Mouse (Mus musculus): ENCODE measurements around the gene Trp53i11.

Trp53i11 gene

DNA sequence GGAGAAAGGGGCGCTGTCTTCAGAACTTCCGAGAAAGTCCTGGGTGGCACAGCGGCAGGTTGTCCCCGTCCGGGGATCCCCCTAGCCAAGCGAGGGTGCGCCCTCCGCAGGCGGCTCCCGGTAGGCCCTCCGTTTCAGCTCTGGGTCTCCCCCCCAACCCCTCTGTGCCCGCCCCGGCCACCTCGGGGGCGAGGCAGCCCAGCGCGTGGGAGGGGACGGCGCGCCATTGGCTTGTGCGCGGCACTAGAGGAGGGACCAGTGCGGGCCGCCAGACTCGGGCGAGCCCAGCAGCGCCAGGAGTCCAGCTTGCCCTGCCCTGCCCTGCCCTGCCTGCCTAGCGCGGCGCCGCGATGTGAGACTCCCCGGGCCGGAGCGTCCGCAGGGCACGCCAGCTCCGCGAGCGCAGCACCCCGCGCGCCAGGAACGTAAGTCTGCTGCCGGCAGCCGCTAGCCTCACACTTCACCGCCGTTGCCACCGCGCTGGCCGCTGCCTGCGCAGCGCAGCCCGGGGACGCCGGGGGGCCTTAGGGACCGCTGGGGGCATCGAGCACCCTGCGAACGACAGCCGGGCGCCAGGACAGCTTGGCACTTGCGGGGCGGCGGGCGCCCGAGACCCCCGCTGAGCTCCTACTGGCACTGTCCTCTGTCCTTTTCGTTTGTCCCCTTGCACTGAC is at the start of gene Trp53i11:
Gene Trp53i11 (plus strand): TSS at position 226 of the 674 bp plus-strand sequence.
- DNase-seq (ENCODE audit: low spot score), result no peak

DNA sequence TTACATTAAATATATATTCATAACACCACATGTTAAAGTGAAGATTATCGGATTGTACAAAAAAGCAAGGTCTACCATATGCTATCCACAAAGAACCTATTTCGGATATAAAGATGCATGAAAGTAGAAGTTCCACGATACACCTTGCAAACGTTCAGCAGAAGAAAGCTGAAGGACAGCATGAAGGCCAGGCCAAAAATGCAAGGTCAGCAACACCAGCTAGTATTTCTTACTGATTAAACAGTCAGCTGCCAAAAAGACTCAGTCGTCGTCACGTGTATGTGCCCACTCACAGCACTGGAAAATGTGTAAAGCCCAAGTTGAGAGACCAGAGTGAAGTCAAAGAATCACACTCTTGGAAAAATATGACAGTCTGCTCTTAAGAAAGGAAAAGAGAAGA is 47.9 kb upstream of the Trp53i11 start:
- DNase-seq (ENCODE audit: low spot score), result no peak

GRCm38 (mm10) chr2:93141329-93141728 is 46.0 kb upstream of the Trp53i11 start:
- DNase-seq (ENCODE audit: low spot score), result no peak

DNA sequence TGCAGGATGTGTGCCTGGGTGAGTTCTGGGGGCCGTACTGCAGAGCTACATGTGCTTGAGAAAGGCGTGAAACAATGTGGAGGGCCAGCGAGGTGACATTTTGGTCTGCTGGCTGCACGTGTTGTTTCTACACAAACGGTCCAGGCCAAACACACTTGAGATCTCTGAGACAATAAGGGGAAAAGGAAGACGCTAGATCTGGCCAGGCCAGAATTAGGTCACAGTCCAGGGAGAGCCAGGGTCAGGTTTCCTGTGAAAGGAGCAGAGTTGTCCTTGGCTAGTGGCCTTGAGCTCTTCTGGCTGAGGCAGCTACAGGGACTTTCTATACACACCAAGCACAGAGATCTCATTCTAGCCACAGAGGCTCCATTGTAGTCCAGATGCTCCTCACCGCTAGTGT is 44.7 kb upstream of the Trp53i11 start:
- DNase-seq (ENCODE audit: low spot score), result no peak

DNA sequence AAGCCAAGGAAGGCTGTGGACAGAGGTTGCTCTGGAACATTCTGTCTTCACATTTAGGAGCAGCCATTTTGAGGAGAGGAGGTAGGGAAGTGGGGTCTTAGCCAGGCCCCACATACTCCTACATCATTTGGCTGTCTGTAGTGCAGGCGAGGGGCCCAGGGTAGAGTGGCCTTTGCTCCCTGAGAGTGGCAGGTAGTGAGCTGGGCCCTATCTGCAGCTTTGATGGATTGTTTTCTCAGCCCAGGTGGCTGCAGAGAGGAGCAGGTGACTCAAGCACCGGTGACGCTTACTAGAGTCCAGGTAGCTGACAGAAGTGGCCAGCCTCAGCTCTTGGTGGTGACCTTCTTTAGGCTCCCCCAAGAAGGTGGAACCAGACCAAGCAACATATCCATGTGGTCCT is 43.2 kb upstream of the Trp53i11 start:
- no peak for DNase-seq (ENCODE audit: low spot score)

GRCm38 (mm10) chr2:93150009-93150408 is 37.3 kb upstream of the Trp53i11 start:
- DNase-seq (ENCODE audit: low spot score), result no peak

DNA sequence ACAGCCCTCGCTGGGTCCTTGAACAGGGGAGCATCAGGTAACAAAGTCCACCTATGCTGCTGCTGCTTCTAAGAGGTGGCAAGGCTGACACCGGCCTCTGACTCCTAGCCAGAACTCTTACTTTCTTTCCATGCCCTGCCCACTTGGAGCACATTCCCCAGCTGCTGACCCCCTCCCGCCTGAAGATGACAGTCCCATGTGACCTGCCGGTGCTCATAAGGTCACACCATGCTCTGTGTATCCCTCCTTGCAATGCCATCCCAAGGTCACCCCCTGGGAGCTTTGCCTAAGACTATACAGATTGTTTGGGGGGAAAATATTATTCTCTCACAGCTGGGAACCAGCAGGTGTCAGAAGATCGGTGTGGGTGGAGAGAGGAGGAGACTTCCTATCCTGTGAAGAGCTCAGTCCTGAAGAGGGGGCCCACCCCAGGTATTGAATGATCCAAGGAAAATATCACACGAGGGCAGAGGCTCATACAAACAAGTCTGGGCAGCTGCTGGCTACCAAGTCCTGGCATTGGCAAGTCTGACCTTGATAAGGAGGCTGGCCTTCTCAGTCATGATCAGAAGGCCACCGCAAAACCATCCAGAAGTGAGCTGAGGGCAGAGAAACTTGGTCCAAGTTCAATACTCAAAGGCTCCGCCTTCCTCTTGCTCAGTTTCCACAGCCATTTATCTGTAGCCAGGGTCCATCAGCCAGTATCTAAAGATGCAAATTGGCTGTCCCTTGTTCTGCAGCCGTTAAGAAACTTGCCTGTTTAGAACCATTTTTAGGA is 36.5 kb upstream of the Trp53i11 start:
- DNase-seq (ENCODE audit: low spot score), result no peak

DNA sequence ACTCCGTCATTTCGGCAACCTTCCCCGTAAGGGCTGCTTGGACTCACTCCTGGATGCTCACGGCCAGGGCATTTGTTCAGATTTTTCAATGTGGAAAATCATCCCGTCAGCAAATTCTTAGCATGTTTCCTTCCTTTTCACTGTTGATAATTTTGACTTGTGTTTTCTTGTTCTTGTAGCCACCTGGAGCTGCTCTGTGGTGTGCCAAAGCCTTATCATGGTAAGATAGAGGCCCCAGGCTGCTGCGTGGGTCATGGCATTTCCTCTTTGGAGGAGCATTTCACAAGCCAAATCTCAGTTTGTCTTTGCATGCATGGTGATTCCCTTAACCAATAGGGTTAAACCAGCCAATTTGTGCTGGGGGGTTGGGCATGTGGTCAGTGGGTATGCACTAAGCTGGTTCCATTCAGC is 35.2 kb upstream of the Trp53i11 start:
- DNase-seq (ENCODE audit: low spot score), result no peak

DNA sequence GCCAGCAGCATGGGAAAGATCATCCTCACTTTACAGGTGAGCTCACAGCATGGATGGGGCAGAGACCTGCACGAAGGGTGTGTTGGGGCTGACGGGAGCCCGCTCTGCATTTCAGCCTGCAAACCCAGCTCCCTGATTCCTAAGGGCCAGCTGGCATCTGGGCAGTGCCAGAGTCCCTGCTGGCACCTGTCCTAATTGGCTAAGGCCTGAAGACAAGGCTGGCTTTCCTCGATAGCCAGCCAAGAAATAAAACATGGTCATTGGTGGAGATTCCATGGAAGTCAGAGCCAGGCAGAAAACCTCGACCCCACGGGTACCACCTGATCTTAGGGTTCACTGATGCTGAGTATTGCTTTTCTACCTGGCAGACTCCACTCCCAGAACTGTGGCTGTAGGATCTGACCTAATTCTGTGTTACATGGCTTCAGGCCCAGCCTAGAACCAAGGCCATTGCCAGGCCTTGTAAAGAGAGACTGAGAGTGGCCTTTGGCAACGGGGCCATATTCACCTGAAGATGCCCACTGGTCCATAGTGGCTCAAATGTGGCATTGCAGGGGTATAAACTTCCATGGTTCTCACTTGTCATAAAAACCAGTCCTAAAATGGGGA is 34.4 kb upstream of the Trp53i11 start:
- DNase-seq (ENCODE audit: low spot score), result peak; percentile 13

GRCm38 (mm10) chr2:93153833-93154232 is 33.5 kb upstream of the Trp53i11 start:
- no peak for DNase-seq (ENCODE audit: low spot score)

- DNase-seq (ENCODE audit: low spot score), result no peak
Measured at GRCm38 (mm10) chr2:93154486-93155032, 32.8 kb upstream of the Trp53i11 start.

DNA sequence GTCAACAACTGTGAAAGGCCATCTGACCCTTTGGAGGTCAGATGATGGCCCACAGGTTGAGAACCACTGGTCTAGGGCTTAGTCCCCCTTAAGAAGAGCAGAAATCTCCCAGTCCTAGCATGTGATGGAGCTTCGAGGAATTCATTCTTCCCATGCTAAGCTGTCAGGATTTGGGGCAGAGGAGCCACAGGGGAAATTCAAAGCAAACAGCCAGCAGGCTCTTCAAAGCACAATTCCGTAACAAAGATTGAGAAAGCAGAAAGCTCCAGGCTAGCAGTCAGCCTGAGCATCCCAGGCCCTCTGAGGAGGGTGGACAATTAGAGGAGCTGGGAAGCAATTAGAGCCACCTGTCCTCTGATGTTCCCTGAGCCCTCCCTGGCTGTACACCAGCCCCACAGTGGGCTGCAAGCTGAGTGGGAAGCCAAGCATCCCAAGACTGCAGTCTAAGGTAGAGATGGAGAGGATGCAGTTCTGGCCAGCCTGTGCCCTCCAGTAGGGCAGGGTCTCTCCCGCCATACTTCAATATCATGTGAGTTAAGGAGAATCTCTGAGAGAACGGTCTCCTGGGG is 26.8 kb upstream of the Trp53i11 start:
- no peak for DNase-seq (ENCODE audit: low spot score)

GRCm38 (mm10) chr2:93161914-93162664 is 25.3 kb upstream of the Trp53i11 start:
- DNase-seq (ENCODE audit: low spot score), result no peak

GRCm38 (mm10) chr2:93162791-93163190 is 24.6 kb upstream of the Trp53i11 start:
- no peak for DNase-seq (ENCODE audit: low spot score)

GRCm38 (mm10) chr2:93163317-93163716 is 24.0 kb upstream of the Trp53i11 start:
- no peak for DNase-seq (ENCODE audit: low spot score)

DNA sequence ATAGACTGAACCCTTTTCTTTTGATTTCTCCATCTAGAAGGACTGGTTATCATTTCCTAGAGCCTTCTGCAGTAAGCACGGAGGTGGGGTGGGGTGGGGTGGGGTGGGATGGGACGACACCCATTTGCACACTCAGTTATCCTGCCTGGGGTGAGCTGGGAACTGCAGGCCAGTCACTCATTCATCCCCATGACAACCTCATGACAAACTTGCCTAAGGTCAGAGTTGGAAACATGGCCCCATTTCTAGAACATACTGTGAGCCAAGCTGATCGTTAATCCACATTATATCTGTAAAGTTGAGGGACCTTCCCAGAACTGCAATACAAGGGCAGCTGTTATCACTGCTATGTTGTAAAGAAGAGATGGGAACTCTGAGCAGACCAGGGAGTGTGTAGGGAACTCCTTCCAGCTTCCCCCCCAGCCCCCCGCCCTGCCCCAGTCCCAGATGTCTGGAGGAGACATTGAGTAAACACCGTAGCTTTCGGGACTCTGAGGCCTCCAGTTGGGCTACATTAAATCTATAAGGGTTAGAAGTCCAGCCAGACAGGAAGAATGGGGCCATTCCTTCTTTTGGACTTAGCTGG is 23.5 kb upstream of the Trp53i11 start:
- DNase-seq (ENCODE audit: low spot score), result no peak

GRCm38 (mm10) chr2:93166295-93166694 is 21.1 kb upstream of the Trp53i11 start:
- DNase-seq (ENCODE audit: low spot score), result no peak

DNA sequence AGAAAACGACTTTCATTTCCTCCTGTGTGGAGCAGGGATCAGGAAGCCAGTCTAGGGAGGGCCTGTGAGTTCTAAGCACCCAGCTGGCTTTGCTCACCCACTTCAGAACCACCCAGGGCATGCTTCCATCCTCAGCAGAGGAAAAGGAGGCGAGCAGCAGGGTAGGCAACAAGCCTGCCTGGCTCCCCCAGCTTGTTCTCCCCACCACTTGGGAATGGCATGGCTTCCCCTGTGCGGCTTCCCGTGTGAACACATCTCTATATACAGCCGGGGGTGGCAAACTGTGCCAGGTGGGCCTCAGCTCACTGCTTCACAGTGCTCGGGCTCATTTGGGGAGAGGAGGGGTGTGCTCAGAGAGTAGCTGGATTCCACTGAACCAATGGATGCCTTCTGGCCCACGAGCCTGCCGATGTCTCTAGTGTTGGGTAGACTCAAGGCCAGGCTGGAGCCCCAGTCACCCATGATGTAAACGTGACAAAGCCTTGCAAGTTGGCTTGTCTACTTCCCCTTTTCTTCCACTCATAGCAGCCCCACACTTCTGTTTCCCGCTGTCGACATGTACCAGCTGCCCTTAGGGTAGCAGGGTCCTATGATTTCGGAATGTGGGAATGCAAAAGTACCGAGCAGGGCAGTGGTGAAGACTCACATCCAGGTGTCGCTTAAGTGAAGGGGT is 20.5 kb upstream of the Trp53i11 start:
- DNase-seq (ENCODE audit: low spot score), result no peak

DNA sequence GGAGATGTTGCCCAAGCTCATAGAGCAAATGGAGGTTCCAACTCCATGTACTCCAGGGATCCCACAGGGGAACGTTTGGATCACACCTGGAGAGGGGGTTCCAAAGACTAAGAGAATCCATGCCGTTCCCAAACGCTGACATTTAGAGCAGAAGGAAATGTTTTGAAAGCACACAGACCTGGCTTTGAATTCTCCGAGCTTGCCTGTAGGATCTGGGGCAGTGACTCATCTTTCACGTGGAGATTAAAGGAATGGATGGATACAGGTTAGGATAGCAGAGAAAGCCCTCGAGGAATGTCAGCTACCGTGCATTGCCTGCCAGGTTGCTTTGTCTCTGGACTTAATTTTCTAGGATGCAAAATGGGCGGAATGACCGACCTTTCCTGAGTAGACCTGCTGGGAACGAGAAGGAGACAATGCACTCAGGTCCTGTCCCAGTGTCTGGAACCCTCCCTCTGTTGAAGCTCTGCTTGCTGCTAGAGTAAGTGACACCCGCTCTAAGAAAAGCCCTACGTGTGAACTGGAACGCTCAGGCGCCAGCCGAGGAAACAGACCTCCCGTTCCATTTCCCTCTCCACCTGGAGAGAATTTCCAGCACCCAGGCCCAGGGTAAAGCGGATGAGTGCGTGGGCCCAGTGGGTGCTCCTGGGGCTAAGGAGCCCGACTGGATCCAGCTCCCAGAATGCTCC is 17.0 kb upstream of the Trp53i11 start:
- no peak for DNase-seq (ENCODE audit: low spot score)

DNA sequence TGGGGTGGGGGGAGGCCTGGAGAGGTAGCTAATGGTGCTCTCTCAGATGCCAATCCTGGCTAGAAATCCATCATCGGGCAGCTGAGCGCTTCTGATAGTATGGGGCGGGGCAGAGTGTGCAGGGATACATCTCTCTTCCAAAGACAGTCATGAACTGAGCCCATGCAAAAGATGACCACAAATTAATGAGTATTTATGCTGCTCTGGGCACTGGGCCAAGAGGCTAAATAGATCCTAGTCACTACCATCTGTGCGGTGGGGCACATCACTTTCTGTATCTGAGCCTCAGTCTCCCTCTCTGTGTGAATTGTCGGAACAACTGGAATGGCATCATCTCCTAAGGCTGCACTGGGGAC is 16.5 kb upstream of the Trp53i11 start:
- DNase-seq (ENCODE audit: low spot score), result no peak
